Comparison of ENCODE assay signal across 8 mouse cellular contexts in the genomic region with DNA sequence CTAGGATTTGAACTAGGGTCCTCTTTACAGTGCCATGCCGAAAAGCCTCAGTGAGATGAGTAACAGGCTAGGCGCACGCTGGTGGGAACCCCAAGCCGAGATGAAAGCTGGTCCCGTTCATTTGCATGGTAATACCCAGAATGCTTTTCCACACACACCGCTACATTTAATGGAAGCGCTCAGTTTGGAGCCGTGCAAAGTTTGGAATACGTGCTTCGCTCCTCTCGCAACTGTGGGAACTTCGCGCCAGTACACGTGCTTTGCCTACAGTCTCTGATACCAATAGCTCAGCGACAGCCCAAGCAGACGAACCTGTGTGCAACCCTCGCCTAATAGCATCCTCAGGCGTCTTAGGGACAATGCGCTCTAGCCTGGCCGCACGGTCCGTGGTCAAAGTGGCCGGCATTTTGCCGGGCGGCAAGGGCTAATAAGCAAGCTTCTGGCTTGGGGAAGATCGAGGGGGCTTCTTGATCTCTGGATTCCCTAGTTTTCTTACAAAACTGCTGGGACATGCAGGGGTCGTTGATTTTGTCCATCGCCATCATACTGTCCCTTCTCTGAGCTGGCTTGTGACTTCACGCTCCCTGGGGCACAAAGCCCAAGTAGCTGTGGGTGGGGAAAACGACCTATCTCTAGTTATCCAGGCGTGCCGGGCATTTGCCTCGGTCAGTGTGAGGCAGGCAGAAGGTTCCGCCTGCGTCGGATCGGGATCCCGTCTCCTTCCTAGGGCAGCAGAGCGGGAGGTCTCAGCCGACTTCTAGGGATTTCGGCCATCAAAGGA. TPM values are rescaled to one million over a fixed set of nuclear protein-coding genes. Genes with fewer than 3 reads are reported as not detected.
DNase-seq lines count a peak whose midpoint lies in the region; ATAC-seq and TF ChIP-seq lines count a peak whose summit lies in the region.

Gene Patz1 (plus strand): TSS at position 354 of the 781 bp plus-strand sequence.

- H3K9me3 ChIP-seq in forebrain, postnatal 0 days (ENCODE audit: low read length) = no peaks in the 10 kb centered on the region
- H3K9me3 ChIP-seq in hindbrain, embryonic 10.5 days = 0 out of 2 replicates have a peak, but pooled peaks cover 3% of the 10 kb centered on the region
- H3K9me3 ChIP-seq in lung, embryonic 14.5 days (ENCODE audit: low read depth, low read length) = no peaks in the 10 kb centered on the region

- peak within 1 kb of the TSS; percentile 97 for H3K9ac ChIP-seq in forebrain, postnatal 0 days
- H3K9ac ChIP-seq in lung, embryonic 14.5 days = peak within 1 kb of the TSS; percentile 95

- H3K4me3 ChIP-seq in forebrain, postnatal 0 days (ENCODE audit: low read depth, low read length) = peak within 1 kb of the TSS; percentile 50
- H3K4me3 ChIP-seq in hindbrain, embryonic 10.5 days = peak within 1 kb of the TSS; percentile 95
- H3K4me3 ChIP-seq in lung, embryonic 14.5 days (ENCODE audit: low read depth, low read length) = peak within 1 kb of the TSS; percentile 93

- WGBS in forebrain, postnatal 0 days = 2% methylated on average over 41 of the region's 41 CpGs
- under 1% methylated on average over 41 of the region's 41 CpGs for WGBS in hindbrain, embryonic 10.5 days
- under 1% methylated on average over 41 of the region's 41 CpGs for WGBS in lung, embryonic 14.5 days

- TF ChIP-seq CTCF in forebrain, postnatal 0 days (IDR thresholded peaks at IDR 0.05; ENCODE audit: low read depth) = no peak
- no peak for TF ChIP-seq CTCF in lung, embryonic 14.5 days (IDR thresholded peaks at IDR 0.05; ENCODE audit: low read depth)

- no peaks in the 10 kb centered on the region for H3K27me3 ChIP-seq in forebrain, postnatal 0 days (ENCODE audit: insufficient read depth, low read length)
- H3K27me3 ChIP-seq in hindbrain, embryonic 10.5 days (ENCODE audit: insufficient read depth, poor library complexity, severe bottlenecking) = no peaks in the 10 kb centered on the region
- H3K27me3 ChIP-seq in lung, embryonic 14.5 days (ENCODE audit: insufficient read depth, low read length) = no peaks in the 10 kb centered on the region

- H3K27ac ChIP-seq in forebrain, postnatal 0 days (ENCODE audit: low read depth, low read length) = peak within 1 kb of the TSS; percentile 100
- peak within 1 kb of the TSS; percentile 100 for H3K27ac ChIP-seq in hindbrain, embryonic 10.5 days
- peak within 1 kb of the TSS; percentile 100 for H3K27ac ChIP-seq in lung, embryonic 14.5 days (ENCODE audit: low read depth)

- peaks cover 14% of the 10 kb centered on the region for H3K4me1 ChIP-seq in forebrain, postnatal 0 days (ENCODE audit: insufficient read depth)
- peaks cover 32% of the 10 kb centered on the region for H3K4me1 ChIP-seq in hindbrain, embryonic 10.5 days (replicated peaks)
- peaks cover 16% of the 10 kb centered on the region for H3K4me1 ChIP-seq in lung, embryonic 14.5 days (ENCODE audit: insufficient read depth)

- H3K4me2 ChIP-seq in forebrain, postnatal 0 days (ENCODE audit: low read depth) = peak within 1 kb of the TSS; percentile 99
- peak within 1 kb of the TSS; percentile 100 for H3K4me2 ChIP-seq in lung, embryonic 14.5 days

- ATAC-seq in forebrain, postnatal 0 days = peak; percentile 23
- peak; percentile 29; the same call in 1 of the 2 replicates for ATAC-seq in lung, embryonic 14.5 days (ENCODE audit: insufficient read depth)
- ATAC-seq in neutrophil, adult 5-6 weeks (ENCODE audit: extremely low read depth, insufficient number of reproducible peaks, low FRiP score, poor library complexity, severe bottlenecking) = no peak

- peaks cover 4% of the 10 kb centered on the region; the same call in 1 of the 2 replicates for H3K36me3 ChIP-seq in forebrain, postnatal 0 days (ENCODE audit: insufficient read depth)
- peaks cover 26% of the 10 kb centered on the region for H3K36me3 ChIP-seq in hindbrain, embryonic 10.5 days
- H3K36me3 ChIP-seq in lung, embryonic 14.5 days (ENCODE audit: insufficient read depth) = peaks cover 19% of the 10 kb centered on the region

- DNase-seq in R1 (ENCODE audit: low read depth, low spot score) = peak; percentile 84
- peak; percentile 66 to 72 for DNase-seq in cerebellum, adult 18-20 months
- DNase-seq in forebrain, postnatal 0 days = peak; percentile 76
- DNase-seq in hindbrain, embryonic 10.5 days (ENCODE audit: low spot score) = peak; percentile 75
- DNase-seq in layer of hippocampus, adult 8-10 months (ENCODE audit: low spot score in 2 of 2) = peak in 1 of 2 experiments; percentile 44
- DNase-seq in lung, embryonic 14.5 days = peak; percentile 76
- peak; percentile 48 for DNase-seq in urinary bladder, postnatal 25 days (ENCODE audit: low spot score)

RNA-seq across cellular contexts. Expression of gene Patz1, which starts in this region (rescaled TPM):
- total RNA-seq in forebrain, postnatal 0 days (2014; rRNA removed) = 58.2 and 70.7 TPM in 2 replicates
- 39.5 and 43.0 TPM in 2 replicates for polyA plus RNA-seq in forebrain, postnatal 0 days (2015; fragmentation: Nextera tagmentation; extraction: Ambion mirVana)
- 106 and 116 TPM in 2 replicates for polyA plus RNA-seq in hindbrain, embryonic 10.5 days (2016; fragmentation: Nextera tagmentation; extraction: Ambion mirVana)
- total RNA-seq in layer of hippocampus, adult 8-10 months (2022) = 10 to 100 TPM; 53.5 to 58.4 (median 56.7) TPM
- polyA plus RNA-seq in lung, embryonic 14.5 days (2014; fragmentation: Nextera tagmentation; extraction: Ambion mirVana) = 60.7 and 61.3 TPM in 2 replicates
- total RNA-seq in neutrophil, adult 5-6 weeks (2017) = 52.3 and 60.4 TPM in 2 replicates
